Mouse (Mus musculus) E14TG2a.4 (cell line): ENCODE results near the gene 1700016C15Rik.

Experiments used
- H3K27me3 ChIP-seq: 2 replicates; pipeline ENCODE4 v1.6.1; 2014; ENCODE audit warnings: low read length, control low read depth; ENCODE audit not compliant: insufficient read depth
- H3K36me3 ChIP-seq: 2 replicates; pipeline ENCODE4 v1.6.1; 2014; ENCODE audit warnings: low read length, control low read depth; ENCODE audit not compliant: insufficient read depth
- H3K4me1 ChIP-seq: replicated peaks from 2 replicates; pipeline ENCODE4 v1.6.1; 2014; ENCODE audit warnings: low read depth, low read length, control low read depth
- H3K4me3 ChIP-seq: replicated peaks from 2 replicates; pipeline ENCODE4 v1.5.1; 2014; ENCODE audit warnings: mild to moderate bottlenecking, low read length
- H3K9me3 ChIP-seq: 2 replicates; pipeline ENCODE4 v1.6.1; 2014; ENCODE audit warnings: low read length, control low read depth
- CTCF ChIP-seq: conservative IDR thresholded peaks from 2 replicates; pipeline ENCODE4 v1.5.1; 2014; ENCODE audit warnings: low read length
- NANOG ChIP-seq: IDR thresholded peaks from 2 replicates; pipeline ENCODE4 v1.6.1; 2014; ENCODE audit warnings: borderline replicate concordance, low read length, mixed read lengths

1700016C15Rik gene

GRCm38 (mm10) chr1:177797151-177797755, 67.6 kb downstream of the 1700016C15Rik start:
- Histone ChIP-seq H3K4me3 (peak overlapping the region; percentile 45), H3K27me3 (0 out of 2 replicates have a peak, but pooled peaks cover 2% of the 10 kb centered on the region), H3K9me3 (no peaks in the 10 kb centered on the region), H3K36me3 (peaks cover 3% of the 10 kb centered on the region; the same call in 1 of the 2 replicates), H3K4me1 (peaks cover 36% of the 10 kb centered on the region)
- peak; percentile 11; the same call in 1 of the 2 replicates for TF ChIP-seq CTCF
- TF ChIP-seq NANOG = no peak
